Mouse (Mus musculus) megakaryocyte-erythroid progenitor cell, adult 5-6 weeks (primary cell): ENCODE data around the gene Kirrel3. TPM values are rescaled to one million over a fixed set of nuclear protein-coding genes. Genes with fewer than 3 reads are reported as not detected.

Experiments used
- ATAC-seq: replicated peaks from 2 replicates; pipeline ENCODE4 v1.8.0; 2016; ENCODE audit warnings: mild to moderate bottlenecking, inconsistent platforms; ENCODE audit not compliant: severe bottlenecking, poor library complexity, low FRiP score, low TSS enrichment
- total RNA-seq, 2 experiments: library from RNA; stranded (forward) in 1 of 2; stranded (reverse) in 1 of 2; fragments of 200-1000, 215-1000 nt in 1 of 2; fragments of >200 nt in 1 of 2; fragmentation: Nextera tagmentation in 1 of 2; gene quantifications; 2 replicates each; pipeline ENCODE4 v1.2.3; 2014 to 2017

Gene Kirrel3
- total RNA-seq, 2 experiments from 2014 or later: not detected

- no peak for ATAC-seq
These were observed 167.4 kb downstream of the Kirrel3 start for GRCm38 (mm10) chr9:34653141-34653540.

- ATAC-seq: no peak
These were observed 174.9 kb downstream of the Kirrel3 start for GRCm38 (mm10) chr9:34660566-34660965.

DNA sequence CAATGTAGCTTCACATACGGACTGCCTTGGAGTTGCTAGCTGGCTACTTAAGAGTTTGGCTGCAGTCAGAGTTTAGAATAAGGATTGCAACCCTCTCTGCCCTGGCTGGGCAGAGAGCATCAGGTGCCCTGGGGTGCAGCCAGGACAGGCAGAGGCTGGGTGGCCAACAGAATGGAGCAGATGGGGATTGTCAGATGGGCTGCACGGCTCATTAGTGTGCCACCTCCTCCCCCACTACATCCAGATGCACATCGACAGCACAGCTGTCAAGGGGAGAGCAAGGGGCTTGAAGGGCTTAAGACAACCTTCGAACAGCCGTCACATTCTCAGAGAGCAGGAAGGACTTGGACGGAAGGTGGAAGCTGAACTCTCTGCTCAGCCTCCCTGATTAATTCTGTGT, 177.7 kb downstream of the Kirrel3 start:
- no peak for ATAC-seq

DNA sequence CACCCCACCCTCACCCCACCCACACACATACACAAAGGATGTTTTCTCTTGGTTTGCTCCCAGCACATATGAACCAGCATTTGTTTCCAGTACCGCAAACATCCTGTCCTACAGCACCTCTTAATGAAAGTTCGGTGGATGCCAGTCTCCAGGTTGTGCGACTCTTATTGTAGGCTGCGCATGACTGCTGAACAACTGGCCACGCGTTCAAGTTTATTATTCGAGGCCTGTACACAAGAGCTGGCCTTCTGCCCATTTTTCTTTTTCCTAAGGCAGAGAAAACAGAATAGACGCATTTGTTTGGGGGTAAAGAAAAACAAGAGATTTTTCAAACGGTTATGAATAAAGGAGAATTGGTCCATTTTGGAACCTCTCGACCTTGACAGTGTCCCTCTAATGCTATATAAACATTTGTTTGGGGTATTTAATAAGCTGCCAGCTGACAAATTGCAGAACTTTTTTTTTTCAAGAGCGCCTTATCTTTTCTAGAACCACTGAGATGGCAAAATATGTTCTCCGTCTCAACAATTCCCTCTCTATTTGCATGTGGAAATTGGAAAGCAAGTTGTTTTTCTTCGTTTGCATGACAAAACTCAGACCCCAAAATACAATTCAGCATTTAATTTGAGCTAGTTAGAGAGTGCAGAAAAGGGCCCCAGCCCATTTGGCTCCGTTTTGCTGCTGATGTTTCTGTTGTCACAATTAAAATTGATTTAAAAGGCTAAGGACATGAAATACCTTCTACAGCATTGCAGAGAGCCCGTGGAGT, 179.9 kb downstream of the Kirrel3 start:
- no peak for ATAC-seq

GRCm38 (mm10) chr9:34667182-34667581, 181.5 kb downstream of the Kirrel3 start:
- ATAC-seq: no peak

DNA sequence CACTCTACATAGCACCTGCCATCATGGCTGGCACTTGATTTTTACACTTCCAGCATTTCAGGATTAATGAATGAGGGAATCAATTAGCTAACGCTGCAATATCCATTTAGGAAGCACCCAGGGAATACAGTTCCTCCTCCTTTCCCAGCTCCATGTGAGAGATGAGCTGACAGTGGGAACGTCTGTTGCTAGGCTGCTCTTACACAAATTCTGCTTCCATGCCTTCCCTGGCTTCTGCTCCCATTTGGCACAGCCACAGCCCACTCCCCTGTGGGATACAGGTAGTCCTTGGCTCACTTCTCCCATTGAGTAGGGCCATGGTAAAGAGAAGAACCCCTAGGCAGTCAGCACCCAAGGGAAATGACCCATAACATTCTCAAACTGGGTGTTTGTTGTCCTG, 185.2 kb downstream of the Kirrel3 start:
- ATAC-seq: no peak

GRCm38 (mm10) chr9:34686798-34687197, 201.1 kb downstream of the Kirrel3 start:
- ATAC-seq: no peak

DNA sequence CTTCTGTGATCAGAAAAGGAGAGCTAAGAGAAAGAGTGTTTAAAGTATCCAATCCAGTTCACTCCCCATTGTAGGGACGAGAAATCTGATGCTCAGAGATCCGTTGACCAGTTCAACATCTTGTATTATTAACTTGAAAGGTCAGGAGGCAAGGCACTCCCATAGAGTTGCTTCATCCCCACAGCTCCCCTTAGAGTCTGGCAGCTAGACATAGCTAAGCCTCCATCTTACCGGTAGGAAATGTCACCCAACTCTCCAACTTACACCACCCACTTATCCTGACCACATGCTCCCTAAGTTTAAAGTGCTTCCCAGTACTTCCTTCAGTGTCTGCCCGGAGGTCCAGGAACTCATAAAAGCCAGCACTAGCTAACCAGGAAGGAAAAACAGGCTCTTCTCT, 202.7 kb downstream of the Kirrel3 start:
- no peak for ATAC-seq

GRCm38 (mm10) chr9:34689375-34689774, 203.7 kb downstream of the Kirrel3 start:
- ATAC-seq: no peak

DNA sequence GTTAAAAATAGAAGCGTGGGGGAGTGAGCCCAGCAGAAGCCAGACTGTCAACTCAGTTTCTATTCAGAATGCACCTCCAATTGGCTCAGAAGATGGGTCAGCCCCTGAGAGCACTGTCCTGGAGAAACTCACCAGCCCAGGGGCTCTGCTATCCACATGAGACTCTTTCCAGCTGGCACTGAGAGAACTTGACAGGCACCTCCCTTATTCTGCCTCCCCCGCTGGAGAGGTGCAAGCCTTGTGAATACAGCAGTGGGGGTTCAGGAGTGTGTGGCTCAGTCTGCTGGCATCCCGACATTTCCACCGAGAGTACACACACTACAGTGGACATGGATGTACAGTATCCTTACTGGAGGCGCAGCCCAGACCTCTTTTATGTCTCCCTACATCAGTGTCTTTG, 210.0 kb downstream of the Kirrel3 start:
- ATAC-seq: no peak

GRCm38 (mm10) chr9:34703547-34704300, 218.0 kb downstream of the Kirrel3 start:
- ATAC-seq: no peak

- no peak for ATAC-seq
These were observed 218.7 kb downstream of the Kirrel3 start for GRCm38 (mm10) chr9:34704357-34704756.

GRCm38 (mm10) chr9:34706350-34706873, 220.7 kb downstream of the Kirrel3 start:
- no peak for ATAC-seq

- ATAC-seq: no peak
These were observed 223.0 kb downstream of the Kirrel3 start for GRCm38 (mm10) chr9:34708691-34709090.

GRCm38 (mm10) chr9:34711996-34712395, 226.3 kb downstream of the Kirrel3 start:
- ATAC-seq: no peak

GRCm38 (mm10) chr9:34712996-34713395, 227.3 kb downstream of the Kirrel3 start:
- ATAC-seq: no peak

DNA sequence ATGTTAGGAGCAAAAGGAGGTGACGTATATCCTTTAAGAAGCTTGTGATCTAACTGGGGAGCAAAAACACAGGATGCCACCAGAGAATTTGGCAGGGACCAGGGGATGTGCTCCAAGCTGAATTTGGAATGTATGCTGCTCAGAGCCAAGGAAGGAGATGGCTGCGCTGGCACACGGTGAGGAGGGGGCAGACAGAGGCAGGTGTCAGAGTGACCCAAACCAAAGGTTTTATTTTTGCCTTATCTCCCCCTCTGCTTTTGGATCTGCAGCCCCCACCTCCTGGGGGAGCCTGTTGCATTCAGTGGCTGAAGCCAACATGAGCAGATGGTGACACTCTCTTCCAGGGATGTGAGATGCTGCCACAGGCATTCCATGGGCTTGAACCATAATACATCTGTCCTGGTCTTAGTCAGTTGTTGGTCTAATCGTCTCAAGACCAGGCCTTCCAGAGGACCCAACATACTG, 227.8 kb downstream of the Kirrel3 start:
- no peak for ATAC-seq

DNA sequence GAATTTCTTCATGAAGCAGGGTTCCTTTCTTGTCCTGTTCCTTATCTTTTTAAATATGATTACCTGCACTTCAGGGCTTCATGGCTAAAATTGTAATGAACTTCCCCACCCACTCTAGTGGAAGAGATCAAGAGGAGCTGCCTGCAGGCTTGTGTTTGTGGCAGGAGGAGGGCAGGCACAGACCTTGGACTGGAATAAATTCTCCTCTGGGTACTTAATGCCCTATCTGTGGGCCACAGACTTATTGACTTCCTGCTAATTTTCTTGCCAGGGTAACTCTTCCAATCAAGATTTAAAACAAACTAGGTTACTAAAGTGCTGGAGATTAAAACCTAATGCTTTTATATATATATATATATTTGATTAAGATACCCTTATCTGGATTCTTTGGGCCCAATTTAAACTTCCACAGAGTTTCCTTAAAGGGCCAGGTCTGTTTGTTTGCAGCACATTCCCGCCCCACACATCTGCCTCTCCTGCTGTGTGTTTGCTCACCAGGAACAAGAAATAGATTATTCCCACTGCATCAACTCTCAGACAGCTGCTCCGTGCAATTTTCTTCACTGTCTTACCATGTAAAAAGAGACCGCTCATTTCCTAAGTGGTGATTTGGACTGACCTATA, 229.4 kb downstream of the Kirrel3 start:
- no peak for ATAC-seq

GRCm38 (mm10) chr9:34716476-34716875, 230.8 kb downstream of the Kirrel3 start:
- no peak for ATAC-seq
